Mouse (Mus musculus) duodenum, adult 2 months (tissue): ENCODE results near the gene Cd2ap. TPM values are rescaled to one million over a fixed set of nuclear protein-coding genes. Genes with fewer than 3 reads are reported as not detected.

Source experiments
- polyA plus RNA-seq: library from polyadenylated mRNA; depleted of rRNA; stranded (reverse); fragments of >200 nt; gene quantifications from 2 replicates; pipeline ENCODE4 v1.2.3, GENCODE M21; 2012; ENCODE audit warnings: low replicate concordance; rRNA removed

The Cd2ap gene
- 11.3 and 21.3 TPM in 2 replicates for polyA plus RNA-seq

DNA sequence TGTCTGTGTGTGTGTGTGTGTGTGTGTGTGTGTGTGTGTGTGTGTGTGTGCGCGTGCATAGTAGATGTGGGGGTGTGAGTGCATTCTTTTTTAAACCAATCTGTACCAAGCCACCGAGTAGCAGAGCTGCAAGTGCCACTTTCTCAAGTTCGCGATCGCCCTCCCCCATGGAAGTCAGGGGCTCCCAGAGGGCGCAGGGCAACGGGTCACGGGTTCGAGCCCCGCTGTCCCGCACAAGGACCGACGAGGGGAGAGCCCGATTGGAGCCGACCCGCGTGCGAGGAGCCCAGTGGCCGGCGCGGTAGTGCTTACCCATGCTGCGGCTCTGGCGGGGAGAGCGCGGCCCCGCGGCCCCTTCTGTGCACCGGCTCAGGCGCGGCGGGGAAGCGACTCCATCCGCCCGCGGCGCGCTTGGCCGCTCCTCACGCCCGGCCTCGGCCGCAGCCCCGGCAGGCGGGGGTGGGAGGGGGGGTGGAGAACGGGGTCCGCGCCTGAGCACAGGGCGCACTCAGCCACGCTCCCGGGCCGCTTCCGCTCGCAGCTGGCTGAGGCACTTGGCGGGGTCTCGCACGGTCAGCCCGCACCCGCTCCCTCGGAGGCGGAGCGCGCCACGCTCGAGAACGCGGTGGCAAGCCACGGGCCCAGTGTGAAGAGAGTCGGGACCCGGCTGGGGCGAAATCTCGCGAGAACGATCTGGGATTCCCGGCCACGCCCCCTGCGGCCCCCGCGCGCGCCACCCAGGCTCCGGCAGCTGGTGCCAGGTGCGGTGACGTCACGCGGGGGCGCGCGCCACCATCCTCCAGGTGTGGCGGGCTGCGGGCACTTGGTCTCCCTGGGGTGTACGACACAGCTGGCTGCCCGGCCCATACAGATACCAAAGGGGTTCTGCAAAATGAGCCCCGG is at the start of gene Cd2ap:
TSS of gene Cd2ap (minus strand) at position 665 of the 903 bp plus-strand sequence.

Other genes with a start within 250 kb of the Cd2ap start
- 0.06 TPM in 1 of 2 replicates, not detected in the other for gene Adgrf4, start 184.4 kb downstream of the Cd2ap start, polyA plus RNA-seq
- not detected in 2 replicates for gene Adgrf2, start 134.5 kb downstream of the Cd2ap start, polyA plus RNA-seq
- gene Tnfrsf21, start 139.9 kb upstream of the Cd2ap start, polyA plus RNA-seq = 9.3 and 24.8 TPM in 2 replicates